Mouse (Mus musculus) kidney, adult 2 months (tissue): ENCODE measurements around the gene Nuak1.

Experiments
- CTCF ChIP-seq: fragments of 200-500 bp; conservative IDR thresholded peaks from 2 replicates; pipeline ENCODE4 v1.5.1; 2011; ENCODE audit warnings: low read depth, mild to moderate bottlenecking, control low read depth, low read length, moderate library complexity, mixed read lengths; ENCODE audit not compliant: insufficient read depth, insufficient read length
- POLR2A ChIP-seq: fragments of 200-500 bp; IDR thresholded peaks from one replicate; pipeline ENCODE4 v1.6.1; 2011; ENCODE audit warnings: low read depth, low read length, control low read depth

GRCm38 (mm10) chr10:84392027-84392722 lies 48.2 kb downstream of the Nuak1 start:
- TF ChIP-seq CTCF (peak; percentile 19; the same call in 1 of the 2 replicates), POLR2A (no peak)
